38 mouse cellular contexts compared by ENCODE assay signal in the genomic region with DNA sequence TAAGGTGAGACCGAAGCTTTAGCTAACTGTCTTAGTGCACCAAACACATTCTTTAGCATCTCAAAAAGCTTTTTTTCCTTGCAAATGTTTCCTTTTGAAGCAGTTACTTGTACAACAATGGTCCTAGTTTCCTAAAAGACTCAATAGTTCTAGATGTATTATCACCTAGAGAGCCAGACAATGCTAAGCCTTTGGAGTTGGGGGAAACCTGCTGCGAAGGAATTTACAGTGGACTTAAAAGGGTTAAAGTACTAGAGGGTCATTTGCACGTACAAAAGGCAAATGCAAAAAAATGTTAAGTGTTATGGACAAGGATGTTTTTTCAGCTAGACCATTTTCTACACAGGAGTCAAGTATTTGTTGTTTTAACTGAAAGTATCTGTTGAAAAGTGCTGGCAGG. TPM values are rescaled to one million over a fixed set of nuclear protein-coding genes. Genes with fewer than 3 reads are reported as not detected.
"Had no signal": no experiment of that assay in that cellular context is flagged by ENCODE, and none has a peak within 500 bp of the region (broad histone marks: within the 10 kb centered on the region; RNA-seq: fewer than 3 reads in every experiment).

No protein-coding gene starts in this region.

- ATAC-seq: forebrain, embryonic 13.5 days; forebrain, embryonic 14.5 days; forebrain, embryonic 15.5 days; forebrain, embryonic 16.5 days; forebrain, postnatal 0 days had no signal

- H3K27me3 ChIP-seq: embryonic facial prominence, embryonic 12.5 days; embryonic facial prominence, embryonic 13.5 days; embryonic facial prominence, embryonic 15.5 days; forebrain, embryonic 13.5 days; forebrain, embryonic 15.5 days had no signal

- DNase-seq: cerebellum, adult 9-11 months; cerebellum, postnatal 10 days; cerebellum, postnatal 14 days; cerebellum, postnatal 25 days; cerebellum, postnatal 36 days; embryo, embryonic 11 days; forebrain, postnatal 0 days; gastrocnemius, adult 2 months; gastrocnemius, postnatal 10 days; gastrocnemius, postnatal 14 days; gastrocnemius, postnatal 25 days; gastrocnemius, postnatal 36 days; heart, adult 11 months; heart, adult 18-20 months; heart, adult 2 months had no signal

- H3K9me3 ChIP-seq: embryonic facial prominence, embryonic 10.5 days; embryonic facial prominence, embryonic 12.5 days; embryonic facial prominence, embryonic 13.5 days; embryonic facial prominence, embryonic 15.5 days; forebrain, embryonic 10.5 days; forebrain, embryonic 13.5 days; forebrain, embryonic 15.5 days; heart, embryonic 10.5 days had no signal

- H3K4me2 ChIP-seq: embryonic facial prominence, embryonic 12.5 days; embryonic facial prominence, embryonic 13.5 days; embryonic facial prominence, embryonic 15.5 days; forebrain, embryonic 13.5 days; forebrain, embryonic 15.5 days had no signal

- H3K9ac ChIP-seq: embryonic facial prominence, embryonic 12.5 days; embryonic facial prominence, embryonic 13.5 days; embryonic facial prominence, embryonic 15.5 days; forebrain, embryonic 13.5 days; forebrain, embryonic 15.5 days; forebrain, postnatal 0 days had no signal

- H3K4me3 ChIP-seq: embryonic facial prominence, embryonic 10.5 days; embryonic facial prominence, embryonic 12.5 days; embryonic facial prominence, embryonic 13.5 days; embryonic facial prominence, embryonic 15.5 days; erythroblast, embryonic 14.5 days; forebrain, embryonic 10.5 days; forebrain, embryonic 13.5 days; forebrain, embryonic 15.5 days; gastrocnemius, adult 2 months; heart, adult 2 months; heart, embryonic 10.5 days had no signal

- H3K4me1 ChIP-seq: embryonic facial prominence, embryonic 10.5 days; embryonic facial prominence, embryonic 12.5 days; embryonic facial prominence, embryonic 13.5 days; embryonic facial prominence, embryonic 15.5 days; forebrain, embryonic 10.5 days; forebrain, embryonic 13.5 days; forebrain, embryonic 15.5 days; heart, embryonic 10.5 days had no signal

- H3K27ac ChIP-seq: embryonic facial prominence, embryonic 10.5 days; embryonic facial prominence, embryonic 12.5 days; embryonic facial prominence, embryonic 13.5 days; embryonic facial prominence, embryonic 15.5 days; forebrain, embryonic 10.5 days; forebrain, embryonic 13.5 days; forebrain, embryonic 15.5 days; gastrocnemius, adult 2 months; heart, adult 2 months; heart, embryonic 10.5 days had no signal

- H3K36me3 ChIP-seq: embryonic facial prominence, embryonic 12.5 days; embryonic facial prominence, embryonic 13.5 days; embryonic facial prominence, embryonic 15.5 days; forebrain, embryonic 15.5 days had no signal

RNA-seq across cellular contexts. Expression of gene Gm26992, which starts 50.5 kb away (rescaled TPM):
- total RNA-seq: common myeloid progenitor, adult 5-6 weeks; forebrain, postnatal 0 days; gastrocnemius, adult 18-20 months; gastrocnemius, adult 2 months; gastrocnemius, adult 8-10 months; gastrocnemius, postnatal 10 days; gastrocnemius, postnatal 14 days; gastrocnemius, postnatal 25 days; gastrocnemius, postnatal 36 days; gastrocnemius, postnatal 4 days; granulocyte monocyte progenitor cell, adult 5-6 weeks; heart, adult 18-20 months; heart, adult 2 months; heart, adult 8-10 months had no signal
- polyA plus RNA-seq: cortical plate, adult 2 months; embryonic facial prominence, embryonic 10.5 days; embryonic facial prominence, embryonic 11.5 days; embryonic facial prominence, embryonic 12.5 days; embryonic facial prominence, embryonic 13.5 days; embryonic facial prominence, embryonic 14.5 days; embryonic facial prominence, embryonic 15.5 days; erythroblast, embryonic 14.5 days; forebrain, embryonic 10.5 days; forebrain, embryonic 11.5 days; forebrain, embryonic 13.5 days; forebrain, embryonic 14.5 days; forebrain, embryonic 15.5 days; forebrain, embryonic 16.5 days; frontal cortex, adult 2 months; gonadal fat pad, adult 2 months; heart, adult 2 months; heart, embryonic 10.5 days had no signal

RNA-seq across cellular contexts. Expression of gene Tsx, which starts 58.1 kb away (rescaled TPM):
- total RNA-seq: common myeloid progenitor, adult 5-6 weeks; forebrain, postnatal 0 days; gastrocnemius, adult 18-20 months; gastrocnemius, adult 2 months; gastrocnemius, adult 8-10 months; gastrocnemius, postnatal 10 days; gastrocnemius, postnatal 14 days; gastrocnemius, postnatal 25 days; gastrocnemius, postnatal 36 days; granulocyte monocyte progenitor cell, adult 5-6 weeks; heart, adult 18-20 months; heart, adult 2 months; heart, adult 8-10 months had no signal
- polyA plus RNA-seq: embryonic facial prominence, embryonic 10.5 days; embryonic facial prominence, embryonic 12.5 days; erythroblast, embryonic 14.5 days; forebrain, embryonic 14.5 days; gonadal fat pad, adult 2 months; heart, adult 2 months; heart, embryonic 10.5 days had no signal
